Mouse (Mus musculus): ENCODE data around the gene Cd34. TPM values are rescaled to one million over a fixed set of nuclear protein-coding genes. Genes with fewer than 3 reads are reported as not detected.

The Cd34 gene
- polyA plus RNA-seq, 1 experiment, result 43.8 TPM

- no peak for DNase-seq (ENCODE audit: extremely low spot score in 1 of 2, low spot score in 1 of 2)
Measured at GRCm38 (mm10) chr1:195003328-195003727, 64.7 kb downstream of the Cd34 start.

- DNase-seq (ENCODE audit: extremely low spot score in 1 of 2, low spot score in 1 of 2), result no peak
Measured at GRCm38 (mm10) chr1:195004194-195004593, 65.6 kb downstream of the Cd34 start.

- DNase-seq (ENCODE audit: extremely low spot score in 1 of 2, low spot score in 1 of 2), result no peak
Measured at GRCm38 (mm10) chr1:195006267-195006666, 67.6 kb downstream of the Cd34 start.

Other genes with a start within 250 kb of the Cd34 start
- 7.0 and 9.3 TPM in 2 replicates for gene Cd46, start 153.4 kb downstream of the Cd34 start, polyA plus RNA-seq (2012; rRNA removed)
- 26.4 TPM in 2 replicates for gene Cr1l, start 192.8 kb downstream of the Cd34 start, polyA plus RNA-seq (2012; rRNA removed)
- 0.27 and 0.58 TPM in 2 replicates for gene Cr2, start 237.9 kb downstream of the Cd34 start, polyA plus RNA-seq (2012; rRNA removed)

Data from frontal cortex, adult 2 months (tissue).